Mouse (Mus musculus) limb, embryonic 10.5 days (tissue): ENCODE measurements around the gene Wdr83. TPM values are rescaled to one million over a fixed set of nuclear protein-coding genes. Genes with fewer than 3 reads are reported as not detected.
"Not testable (repeated sequence)": the region's sequence is repeated elsewhere in the genome, so short reads cannot be mapped to it uniquely, and the experiment has no call there.

Experiments used
- DNase-seq: peaks from one replicate; pipeline ENCODE4 v3.0.0-alpha.2; 2017; ENCODE audit warnings: low spot score
- H3K27ac ChIP-seq: fragments of 300-500 bp; sonication (generic); 2 replicates; pipeline ENCODE4 v1.5.1; 2016; ENCODE audit warnings: mild to moderate bottlenecking
- H3K27me3 ChIP-seq: fragments of 300-500 bp; sonication (generic); 2 replicates; pipeline ENCODE4 v1.6.1; 2016; ENCODE audit warnings: low read depth, mild to moderate bottlenecking; ENCODE audit not compliant: poor library complexity, severe bottlenecking
- H3K36me3 ChIP-seq: fragments of 300-500 bp; sonication (generic); 2 replicates; pipeline ENCODE4 v1.6.1; 2016; ENCODE audit warnings: mild to moderate bottlenecking, moderate library complexity
- H3K4me1 ChIP-seq: fragments of 300-500 bp; sonication (generic); 2 replicates; pipeline ENCODE4 v1.6.1; 2016
- H3K4me3 ChIP-seq: fragments of 300-500 bp; sonication (generic); 2 replicates; pipeline ENCODE4 v1.5.1; 2016; ENCODE audit warnings: mild to moderate bottlenecking, moderate library complexity
- H3K9me3 ChIP-seq: fragments of 300-500 bp; sonication (generic); replicated peaks from 2 replicates; pipeline ENCODE4 v1.6.1; 2016; ENCODE audit warnings: mild to moderate bottlenecking
- WGBS: fragments of 180-500 bp; shearing (Covaris S2); methylation state at CpG from one replicate; pipeline ENCODE4 v1.1.7; 2016; 5-methylcytosine and 5-hydroxymethylcytosine counted together
- polyA plus RNA-seq: library from polyadenylated mRNA; unstranded; fragments of >200 nt; fragmentation: Nextera tagmentation; extraction: Ambion mirVana; gene quantifications from 2 replicates; pipeline ENCODE4 v1.2.1, GENCODE M21; 2016

Gene Wdr83
- polyA plus RNA-seq, 1 experiment from 2014 or later, result 62.5 TPM

DNA sequence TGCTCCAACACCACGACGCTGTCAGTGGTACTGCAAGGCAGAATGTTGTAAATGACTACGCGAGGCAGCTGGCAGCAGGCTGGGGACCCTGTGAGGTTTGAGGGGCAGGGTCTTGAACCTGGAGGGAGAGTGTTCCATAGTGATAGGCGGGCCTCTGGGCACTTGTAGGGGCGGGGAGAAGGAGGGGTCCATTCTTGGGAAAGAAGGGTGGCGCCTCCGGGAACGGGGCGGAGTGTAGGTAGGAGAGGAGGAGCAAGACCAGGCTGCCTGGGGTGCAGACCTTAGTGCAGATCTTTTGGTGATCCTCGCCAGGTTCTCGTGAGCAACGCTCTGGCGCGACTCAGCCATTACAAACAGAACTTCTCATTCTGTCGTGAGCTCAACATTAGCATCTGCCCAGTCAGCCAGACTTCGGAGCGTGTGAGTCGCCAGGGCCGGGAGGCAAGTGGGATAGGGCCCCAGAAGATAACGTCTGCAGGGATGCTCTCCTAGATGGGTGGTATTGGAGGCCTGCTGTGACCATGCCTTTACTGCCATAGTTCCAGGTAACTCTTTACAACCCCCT, 10.5 kb upstream of the Wdr83 start:
- whole genome bisulfite sequencing, result 22% methylated on average over 21 of the region's 21 CpGs
- no peak for DNase-seq

GRCm38 (mm10) chr8:85090856-85091255, 9.8 kb upstream of the Wdr83 start:
- no peak overlapping the region for H3K27ac ChIP-seq
- DNase-seq, result no peak
- no peaks in the 10 kb centered on the region for H3K27me3 ChIP-seq
- 90% methylated on average over 11 of the region's 11 CpGs for WGBS
- no peak overlapping the region for H3K4me3 ChIP-seq
- H3K9me3 ChIP-seq, result no peaks in the 10 kb centered on the region
- peaks cover 77% of the 10 kb centered on the region for H3K36me3 ChIP-seq
- H3K4me1 ChIP-seq, result peaks cover 3% of the 10 kb centered on the region; the same call in 1 of the 2 replicates

More for the DNA sequence above, 10.5 kb upstream of the Wdr83 start:
- Histone ChIP-seq H3K27me3 (no peaks in the 10 kb centered on the region), H3K4me1 (peaks cover 3% of the 10 kb centered on the region; the same call in 1 of the 2 replicates), H3K36me3 (peaks cover 80% of the 10 kb centered on the region), H3K27ac (no peak overlapping the region), H3K9me3 (no peaks in the 10 kb centered on the region), H3K4me3 (no peak overlapping the region)

GRCm38 (mm10) chr8:85088771-85089170, 7.7 kb upstream of the Wdr83 start:
- DNase-seq, result no peak
- no peak overlapping the region for H3K4me3 ChIP-seq
- peaks cover 68% of the 10 kb centered on the region for H3K36me3 ChIP-seq
- H3K4me1 ChIP-seq, result peaks cover 9% of the 10 kb centered on the region
- H3K27me3 ChIP-seq, result no peaks in the 10 kb centered on the region
- no peak overlapping the region for H3K27ac ChIP-seq
- H3K9me3 ChIP-seq, result no peaks in the 10 kb centered on the region
- WGBS, result 87% methylated on average over 2 of the region's 2 CpGs

DNA sequence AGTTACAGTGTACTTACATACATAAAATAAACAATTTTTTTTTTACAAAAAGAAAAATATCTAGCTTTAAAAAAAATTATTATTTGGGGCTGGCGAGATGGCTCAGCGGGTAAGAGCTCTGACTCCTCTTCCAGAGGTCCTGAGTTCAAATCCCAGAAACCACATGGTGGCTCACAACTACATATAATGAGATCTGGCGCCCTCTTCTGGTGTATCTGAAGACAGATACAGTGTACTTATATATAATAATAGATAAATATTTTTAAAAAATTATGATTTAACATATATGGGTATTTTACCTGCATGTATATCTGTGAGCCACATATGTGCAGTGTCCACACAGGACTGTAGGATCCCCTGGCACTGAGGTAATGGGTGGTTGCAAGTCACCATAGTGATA, 5.1 kb upstream of the Wdr83 start:
- Histone ChIP-seq H3K27me3 (no peaks in the 10 kb centered on the region), H3K9me3 (no peaks in the 10 kb centered on the region), H3K4me1 (peaks cover 28% of the 10 kb centered on the region), H3K4me3 (no peak overlapping the region), H3K27ac (no peak overlapping the region), H3K36me3 (peaks cover 53% of the 10 kb centered on the region)
- 84% methylated on average over 3 of the region's 3 CpGs for WGBS
- DNase-seq, result no peak

GRCm38 (mm10) chr8:85084633-85085032, 3.5 kb upstream of the Wdr83 start:
- WGBS, result 88% methylated on average over 8 of the region's 8 CpGs
- Histone ChIP-seq H3K9me3 (no peaks in the 10 kb centered on the region), H3K27me3 (no peaks in the 10 kb centered on the region), H3K36me3 (peaks cover 47% of the 10 kb centered on the region), H3K4me3 (no peak overlapping the region), H3K27ac (no peak overlapping the region), H3K4me1 (peaks cover 38% of the 10 kb centered on the region)
- DNase-seq, result no peak

- H3K36me3 ChIP-seq, result peaks cover 46% of the 10 kb centered on the region
- peak; percentile 80 for DNase-seq
- no peaks in the 10 kb centered on the region for H3K9me3 ChIP-seq
- no peaks in the 10 kb centered on the region for H3K27me3 ChIP-seq
- H3K4me3 ChIP-seq, result peak within 1 kb of the TSS; percentile 73
- peaks cover 42% of the 10 kb centered on the region for H3K4me1 ChIP-seq
- peak within 1 kb of the TSS; percentile 83 for H3K27ac ChIP-seq
- WGBS, result 3% methylated on average over 30 of the region's 30 CpGs
Observed at GRCm38 (mm10) chr8:85083108-85083813, 2.2 kb upstream of the Wdr83 start, which contains the start of gene Man2b1. Man2b1 (plus strand) TSS chr8:85083270.

GRCm38 (mm10) chr8:85082169-85082568, 1.1 kb upstream of the Wdr83 start:
- H3K27ac ChIP-seq, H3K4me3 ChIP-seq, H3K9me3 ChIP-seq, H3K27me3 ChIP-seq, DNase-seq: not testable (repeated sequence)
- Histone ChIP-seq H3K4me1 (peaks cover 42% of the 10 kb centered on the region), H3K36me3 (peaks cover 44% of the 10 kb centered on the region)
- WGBS, result 94% methylated on average over 4 of the region's 4 CpGs

GRCm38 (mm10) chr8:85080532-85081215, 432 bp downstream of the Wdr83 start, which contains the start of gene Wdr83os:
Wdr83os (plus strand) TSS chr8:85080740.
- under 1% methylated on average over 30 of the region's 30 CpGs for WGBS
- peaks cover 42% of the 10 kb centered on the region for H3K4me1 ChIP-seq
- no peaks in the 10 kb centered on the region for H3K27me3 ChIP-seq
- peaks cover 47% of the 10 kb centered on the region for H3K36me3 ChIP-seq
- H3K27ac ChIP-seq, result peak within 1 kb of the TSS; percentile 87
- H3K4me3 ChIP-seq, result peak within 1 kb of the TSS; percentile 96
- H3K9me3 ChIP-seq, result no peaks in the 10 kb centered on the region
- DNase-seq, result peak; percentile 76

- H3K36me3 ChIP-seq, result peaks cover 47% of the 10 kb centered on the region
- H3K27me3 ChIP-seq, result no peaks in the 10 kb centered on the region
- 2% methylated on average over 25 of the region's 25 CpGs for WGBS
- H3K9me3 ChIP-seq, result no peaks in the 10 kb centered on the region
- H3K4me3 ChIP-seq, result peak overlapping the region; percentile 96
- H3K27ac ChIP-seq, result peak overlapping the region; percentile 87
- DNase-seq, result no peak
- H3K4me1 ChIP-seq, result peaks cover 42% of the 10 kb centered on the region
Observed at GRCm38 (mm10) chr8:85080214-85080531, 933 bp downstream of the Wdr83 start.

- H3K9me3 ChIP-seq, result no peaks in the 10 kb centered on the region
- no peak overlapping the region for H3K4me3 ChIP-seq
- peaks cover 65% of the 10 kb centered on the region for H3K36me3 ChIP-seq
- H3K4me1 ChIP-seq, result peaks cover 35% of the 10 kb centered on the region
- H3K27me3 ChIP-seq, result no peaks in the 10 kb centered on the region
- peak; percentile 87 for DNase-seq
- WGBS, result 1% methylated on average over 2 of the region's 2 CpGs
- H3K27ac ChIP-seq, result no peak overlapping the region
Observed at GRCm38 (mm10) chr8:85076993-85077392, 4.1 kb downstream of the Wdr83 start.

DNA sequence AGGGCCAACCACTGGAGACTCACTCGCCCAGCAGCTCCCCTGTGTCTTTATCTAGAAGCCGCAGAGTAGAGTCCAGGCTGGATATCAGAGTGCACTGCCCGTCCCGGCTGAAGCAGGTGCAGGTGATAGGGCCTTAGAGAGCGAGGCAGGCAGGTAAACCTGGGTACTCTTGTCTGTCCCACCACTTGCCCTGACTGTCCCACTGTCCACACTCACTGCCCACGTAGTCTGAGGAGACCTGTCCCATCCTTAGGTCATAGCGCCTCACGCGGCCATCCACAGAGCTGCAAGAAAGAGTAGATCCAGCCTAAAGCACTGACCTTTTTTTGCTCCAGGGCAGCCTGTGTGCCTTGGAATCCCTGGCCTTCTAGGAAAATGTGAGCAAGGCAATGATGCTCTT, 5.1 kb downstream of the Wdr83 start:
- Histone ChIP-seq H3K27me3 (no peaks in the 10 kb centered on the region), H3K4me1 (peaks cover 31% of the 10 kb centered on the region), H3K27ac (no peak overlapping the region), H3K4me3 (0 out of 2 replicates have a peak overlapping the region, but pooled peaks have one; percentile 6), H3K36me3 (peaks cover 65% of the 10 kb centered on the region), H3K9me3 (no peaks in the 10 kb centered on the region)
- whole genome bisulfite sequencing, result 76% methylated on average over 9 of the region's 9 CpGs
- no peak for DNase-seq

- H3K9me3 ChIP-seq, result no peaks in the 10 kb centered on the region
- WGBS, result 91% methylated on average over 10 of the region's 10 CpGs
- DNase-seq, result no peak
- no peak overlapping the region for H3K4me3 ChIP-seq
- peaks cover 26% of the 10 kb centered on the region for H3K4me1 ChIP-seq
- no peaks in the 10 kb centered on the region for H3K27me3 ChIP-seq
- peaks cover 65% of the 10 kb centered on the region for H3K36me3 ChIP-seq
- no peak overlapping the region for H3K27ac ChIP-seq
Observed at GRCm38 (mm10) chr8:85074617-85075016, 6.5 kb downstream of the Wdr83 start.

GRCm38 (mm10) chr8:85074167-85074566, 6.9 kb downstream of the Wdr83 start:
- no peak for DNase-seq
- Histone ChIP-seq H3K27me3 (no peaks in the 10 kb centered on the region), H3K4me3 (no peak overlapping the region), H3K27ac (no peak overlapping the region), H3K4me1 (peaks cover 22% of the 10 kb centered on the region), H3K36me3 (peaks cover 61% of the 10 kb centered on the region), H3K9me3 (no peaks in the 10 kb centered on the region)
- WGBS, result 83% methylated on average over 10 of the region's 10 CpGs
